Mouse (Mus musculus) spleen, adult 2 months (tissue): Measurements from ENCODE around the gene Bcat1.

ENCODE experiments used
- CTCF ChIP-seq: fragments of 200-500 bp; IDR thresholded peaks from 2 replicates; pipeline ENCODE4 v1.5.1; 2011; ENCODE audit warnings: mild to moderate bottlenecking, inconsistent platforms; ENCODE audit not compliant: insufficient read depth, insufficient read length, insufficient replicate concordance; ENCODE audit errors: extremely low read depth
- POLR2A ChIP-seq: fragments of 200-500 bp; IDR thresholded peaks from 2 replicates; pipeline ENCODE4 v1.6.1; 2011; ENCODE audit warnings: low read depth, low read length, inconsistent platforms

- TF ChIP-seq CTCF (no peak), POLR2A (no peak)
Observed at GRCm38 (mm10) chr6:145076286-145076685, 302 bp upstream of the Bcat1 start.
